Mouse (Mus musculus): ENCODE results near the gene Fndc9. TPM values are rescaled to one million over a fixed set of nuclear protein-coding genes. Genes with fewer than 3 reads are reported as not detected.

The Fndc9 gene
- not detected in 2 replicates for polyA plus RNA-seq (2012; ENCODE audit: insufficient read depth, insufficient read length, low replicate concordance, missing spikeins)

DNA sequence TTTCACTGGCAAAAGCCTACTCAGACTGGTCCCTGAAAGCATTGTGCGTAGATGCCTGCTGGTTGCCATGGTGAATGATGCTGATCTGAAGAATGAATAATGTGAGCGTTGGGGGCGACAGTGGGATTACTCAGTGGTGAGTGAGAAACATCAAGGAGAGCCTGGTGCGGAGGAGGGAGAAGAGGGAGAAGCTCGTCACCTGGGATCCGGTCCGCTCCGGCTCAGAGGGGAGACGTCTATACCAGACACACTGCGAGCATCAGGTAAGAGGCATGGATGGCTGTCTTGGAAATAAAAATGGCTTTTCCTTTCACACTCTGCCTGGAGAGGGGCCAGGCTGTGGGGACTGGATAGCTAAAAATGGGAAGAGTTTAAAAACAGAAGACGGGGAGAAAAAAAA, at the start of gene Fndc9:
Fndc9 (plus strand) TSS at position 198 of the 400 bp plus-strand sequence.
- Histone ChIP-seq H3K4me3 (ENCODE audit: insufficient read depth, low read depth, low read length) (no peak within 1 kb of the TSS; the same call in 1 of the 2 replicates), H3K27ac (ENCODE audit: insufficient read depth, low read depth, low read length) (peak within 1 kb of the TSS; percentile 64), H3K4me1 (ENCODE audit: control insufficient read depth, insufficient read depth, low read length) (peaks cover 12% of the 10 kb centered on the region)
- TF ChIP-seq CTCF (IDR thresholded peaks at IDR 0.05; ENCODE audit: insufficient read depth, low read depth, low read length) (no peak), POLR2A (IDR thresholded peaks at IDR 0.05; ENCODE audit: insufficient read depth, low read depth, low read length) (no peak)
- WGBS, result 32% methylated on average over 11 of the region's 11 CpGs

DNA sequence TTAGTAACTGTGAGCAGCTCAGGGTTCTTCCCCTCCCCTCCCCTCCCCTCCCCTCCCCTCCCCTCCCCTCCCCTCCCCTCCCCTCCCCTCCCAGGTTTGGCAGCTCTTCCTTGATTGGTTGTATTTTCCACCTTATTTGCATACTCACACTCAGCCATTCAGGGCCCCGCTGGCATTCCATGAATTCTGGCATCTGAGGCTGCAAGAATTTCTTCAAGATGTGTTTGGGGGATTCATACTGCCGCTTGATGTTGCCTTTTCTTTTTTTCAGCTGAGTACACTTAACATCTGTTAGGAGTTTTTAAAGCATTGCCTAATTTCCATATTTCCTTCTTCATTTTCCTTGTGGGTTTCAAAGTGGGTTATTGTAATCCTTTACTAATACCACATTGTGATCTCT, 47.0 kb upstream of the Fndc9 start:
- TF ChIP-seq CTCF (IDR thresholded peaks at IDR 0.05; ENCODE audit: insufficient read depth, low read depth, low read length), result no peak
- no peak for TF ChIP-seq POLR2A (IDR thresholded peaks at IDR 0.05; ENCODE audit: insufficient read depth, low read depth, low read length)
- Histone ChIP-seq H3K4me1 (ENCODE audit: control insufficient read depth, insufficient read depth, low read length) (no peaks in the 10 kb centered on the region), H3K27ac (ENCODE audit: insufficient read depth, low read depth, low read length) (no peak overlapping the region), H3K4me3 (ENCODE audit: insufficient read depth, low read depth, low read length) (no peak overlapping the region)
- 45% methylated on average over 2 of the region's 2 CpGs for WGBS

DNA sequence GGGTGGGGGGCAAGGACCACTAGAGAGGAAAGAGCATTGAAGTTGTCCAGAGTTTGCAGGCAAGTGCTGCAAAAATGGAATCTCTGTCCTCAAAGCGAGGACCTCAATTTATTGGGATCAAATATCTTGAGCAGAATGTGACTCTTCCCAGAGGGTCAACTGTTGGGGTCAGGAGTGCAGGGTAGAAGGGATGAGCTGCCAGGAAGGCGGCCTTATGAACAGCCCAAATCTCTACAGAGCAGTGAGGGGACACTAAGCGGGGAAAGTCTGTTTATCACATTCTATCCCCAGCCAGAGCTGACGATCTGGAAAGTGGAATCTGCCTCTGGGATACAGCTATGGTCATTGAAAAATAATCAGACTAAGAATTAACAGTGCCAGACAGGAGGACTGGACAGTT, 41.2 kb upstream of the Fndc9 start:
- Histone ChIP-seq H3K4me1 (ENCODE audit: control insufficient read depth, insufficient read depth, low read length) (no peaks in the 10 kb centered on the region), H3K27ac (ENCODE audit: insufficient read depth, low read depth, low read length) (no peak overlapping the region), H3K4me3 (ENCODE audit: insufficient read depth, low read depth, low read length) (no peak overlapping the region)
- no peak for TF ChIP-seq POLR2A (IDR thresholded peaks at IDR 0.05; ENCODE audit: insufficient read depth, low read depth, low read length)
- no peak for TF ChIP-seq CTCF (IDR thresholded peaks at IDR 0.05; ENCODE audit: insufficient read depth, low read depth, low read length)
- 92% methylated on average over 4 of the region's 4 CpGs for WGBS

DNA sequence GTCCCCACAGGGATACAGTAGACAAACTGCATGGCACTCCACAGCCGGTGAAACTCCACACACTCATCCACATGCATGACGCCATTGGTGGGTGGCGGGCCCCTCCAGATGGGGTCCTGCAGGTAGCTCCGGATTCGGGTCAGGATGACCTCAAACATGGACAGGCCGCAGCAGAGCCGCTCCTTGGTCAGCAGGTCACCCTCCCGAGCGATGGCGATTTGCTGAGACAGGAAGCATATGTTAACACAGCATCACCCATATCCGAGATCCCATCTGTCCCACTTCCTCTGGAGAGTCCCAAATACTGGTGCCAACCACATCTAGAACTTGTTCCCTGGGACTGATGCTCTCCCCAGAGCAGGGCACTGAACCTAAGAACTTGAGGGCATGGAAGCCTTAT, 34.7 kb upstream of the Fndc9 start:
- H3K4me1 ChIP-seq (ENCODE audit: control insufficient read depth, insufficient read depth, low read length), result no peaks in the 10 kb centered on the region
- WGBS, result 89% methylated on average over 11 of the region's 11 CpGs
- H3K4me3 ChIP-seq (ENCODE audit: insufficient read depth, low read depth, low read length), result no peak overlapping the region
- H3K27ac ChIP-seq (ENCODE audit: insufficient read depth, low read depth, low read length), result no peak overlapping the region
- TF ChIP-seq CTCF (IDR thresholded peaks at IDR 0.05; ENCODE audit: insufficient read depth, low read depth, low read length), result no peak
- no peak for TF ChIP-seq POLR2A (IDR thresholded peaks at IDR 0.05; ENCODE audit: insufficient read depth, low read depth, low read length)

DNA sequence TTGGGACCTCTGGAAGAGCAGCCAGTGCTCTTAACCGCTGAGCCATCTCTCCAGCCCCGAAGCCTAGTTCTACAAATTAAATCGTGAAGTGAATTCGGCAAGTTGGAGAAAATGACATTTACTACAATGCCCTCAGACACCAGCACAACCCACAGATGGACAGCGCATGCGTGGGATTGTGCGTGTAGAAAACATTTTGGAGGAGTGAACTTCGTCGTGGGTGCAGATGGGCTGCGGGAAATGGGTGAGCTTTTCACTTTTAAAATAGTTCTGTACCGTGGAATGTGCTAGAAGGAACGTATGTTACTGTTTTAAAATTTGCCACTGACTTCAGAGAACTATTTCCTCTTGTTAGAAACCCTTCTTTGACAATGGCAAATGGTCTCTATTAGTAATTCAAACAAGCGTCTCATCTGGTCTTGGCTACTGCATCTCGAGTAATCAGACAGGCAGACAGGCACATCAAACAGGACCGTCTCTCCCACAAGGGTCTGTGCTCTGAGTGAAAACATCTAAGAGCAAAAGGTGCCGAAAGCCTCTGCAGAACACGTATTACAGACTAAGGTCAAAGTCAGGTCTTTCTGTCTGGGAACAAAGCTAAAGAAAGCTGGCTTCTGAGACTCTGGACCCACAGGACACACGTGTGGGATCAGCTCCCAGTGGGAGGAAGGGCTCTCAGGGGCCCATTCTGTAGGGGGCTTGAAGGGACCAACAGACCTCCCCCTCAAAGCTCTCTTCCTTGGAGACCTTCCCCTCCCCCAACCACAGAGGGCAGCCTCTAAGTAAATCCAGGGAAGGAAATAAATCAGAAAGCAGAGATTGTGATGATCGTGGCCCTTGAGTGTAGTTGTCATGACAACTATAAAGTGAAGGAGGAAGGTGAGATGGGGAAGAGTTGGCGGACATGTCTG, 33.4 kb upstream of the Fndc9 start:
- no peak for TF ChIP-seq CTCF (IDR thresholded peaks at IDR 0.05; ENCODE audit: insufficient read depth, low read depth, low read length)
- TF ChIP-seq POLR2A (IDR thresholded peaks at IDR 0.05; ENCODE audit: insufficient read depth, low read depth, low read length), result no peak
- Histone ChIP-seq H3K4me1 (ENCODE audit: control insufficient read depth, insufficient read depth, low read length) (no peaks in the 10 kb centered on the region), H3K27ac (ENCODE audit: insufficient read depth, low read depth, low read length) (no peak overlapping the region), H3K4me3 (ENCODE audit: insufficient read depth, low read depth, low read length) (no peak overlapping the region)
- 68% methylated on average over 20 of the region's 20 CpGs for WGBS

DNA sequence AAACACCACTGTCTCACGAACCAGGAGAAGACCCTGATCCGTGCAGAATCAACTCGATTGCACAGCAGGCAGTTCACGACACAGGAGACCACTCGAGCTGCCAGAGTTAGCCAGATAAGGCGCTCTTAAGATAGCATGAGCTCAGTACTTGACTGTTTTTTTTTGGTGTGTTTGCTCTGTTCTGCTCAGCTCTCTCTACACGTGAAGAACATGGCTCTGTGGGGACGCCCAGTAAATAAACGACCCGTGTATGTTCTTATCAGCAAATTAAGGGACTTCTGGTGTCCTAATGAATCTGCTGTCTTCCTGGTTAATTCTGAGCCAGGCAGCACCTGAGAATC, 32.8 kb upstream of the Fndc9 start:
- TF ChIP-seq CTCF (IDR thresholded peaks at IDR 0.05; ENCODE audit: insufficient read depth, low read depth, low read length), result no peak
- TF ChIP-seq POLR2A (IDR thresholded peaks at IDR 0.05; ENCODE audit: insufficient read depth, low read depth, low read length), result no peak
- WGBS, result 80% methylated on average over 10 of the region's 10 CpGs
- no peak overlapping the region for H3K27ac ChIP-seq (ENCODE audit: insufficient read depth, low read depth, low read length)

DNA sequence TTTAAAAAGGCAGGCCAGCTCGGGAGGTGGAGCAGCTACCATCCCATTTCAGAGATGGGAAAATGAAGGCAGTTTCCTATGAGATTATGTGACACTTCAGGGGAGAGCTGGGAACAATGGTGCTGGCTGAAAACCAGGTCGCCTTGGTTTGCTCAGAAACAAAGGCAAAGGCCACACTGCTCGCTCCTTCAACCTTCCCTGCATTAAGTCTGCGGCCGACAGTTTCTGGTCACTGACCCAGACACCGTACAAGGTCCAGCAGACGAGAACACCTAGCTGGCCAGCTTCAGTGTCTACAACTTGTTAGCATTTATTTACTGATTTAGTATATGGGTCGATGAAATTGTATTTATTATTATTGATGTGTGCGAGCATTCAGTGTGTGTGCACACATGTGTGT, 30.5 kb upstream of the Fndc9 start:
- Histone ChIP-seq H3K4me1 (ENCODE audit: control insufficient read depth, insufficient read depth, low read length) (no peaks in the 10 kb centered on the region), H3K27ac (ENCODE audit: insufficient read depth, low read depth, low read length) (no peak overlapping the region), H3K4me3 (ENCODE audit: insufficient read depth, low read depth, low read length) (no peak overlapping the region)
- TF ChIP-seq CTCF (IDR thresholded peaks at IDR 0.05; ENCODE audit: insufficient read depth, low read depth, low read length) (no peak), POLR2A (IDR thresholded peaks at IDR 0.05; ENCODE audit: insufficient read depth, low read depth, low read length) (no peak)
- WGBS, result 87% methylated on average over 9 of the region's 9 CpGs

More for the DNA sequence above, 32.8 kb upstream of the Fndc9 start:
- H3K4me3 ChIP-seq (ENCODE audit: insufficient read depth, low read depth, low read length), result no peak overlapping the region
- no peaks in the 10 kb centered on the region for H3K4me1 ChIP-seq (ENCODE audit: control insufficient read depth, insufficient read depth, low read length)

DNA sequence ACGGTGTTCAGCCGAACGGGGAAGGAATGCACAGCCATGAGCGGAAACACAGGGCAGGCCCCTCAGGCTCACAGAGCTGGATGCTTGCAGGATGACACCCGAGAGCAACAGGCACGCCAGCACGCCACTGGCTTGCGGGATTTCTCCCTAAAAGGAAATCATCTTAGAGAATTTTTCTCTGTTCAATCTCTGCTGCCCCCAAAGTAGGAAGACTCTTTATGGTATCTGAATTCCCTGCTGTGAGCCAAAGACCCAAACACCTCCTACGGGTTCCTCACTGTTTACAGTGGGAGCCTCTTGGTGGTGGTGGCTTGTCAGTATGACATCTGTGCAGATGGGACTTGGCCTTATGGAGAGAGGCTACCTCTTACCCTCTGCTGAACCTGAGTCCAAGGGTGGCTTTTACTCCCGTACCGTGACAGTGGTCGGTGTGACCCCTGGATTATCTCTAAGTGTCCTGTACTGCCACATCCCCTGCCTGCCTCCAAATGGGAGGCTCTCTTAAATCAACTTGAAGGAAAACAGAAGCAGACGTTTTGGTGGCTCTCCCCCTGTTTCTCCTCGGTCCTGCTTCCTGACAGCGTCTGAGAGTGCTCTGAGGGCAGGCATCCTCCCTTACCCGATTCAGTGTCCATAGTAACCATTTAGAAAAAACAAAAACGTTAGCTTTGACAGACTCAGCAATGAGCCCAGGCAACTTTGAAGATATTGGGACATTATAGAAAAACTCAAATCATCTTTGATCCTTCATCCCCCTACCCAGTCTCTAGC, 29.5 kb upstream of the Fndc9 start:
- H3K4me3 ChIP-seq (ENCODE audit: insufficient read depth, low read depth, low read length), result no peak overlapping the region
- no peaks in the 10 kb centered on the region for H3K4me1 ChIP-seq (ENCODE audit: control insufficient read depth, insufficient read depth, low read length)
- WGBS, result 75% methylated on average over 17 of the region's 17 CpGs
- H3K27ac ChIP-seq (ENCODE audit: insufficient read depth, low read depth, low read length), result no peak overlapping the region
- TF ChIP-seq CTCF (IDR thresholded peaks at IDR 0.05; ENCODE audit: insufficient read depth, low read depth, low read length) (no peak), POLR2A (IDR thresholded peaks at IDR 0.05; ENCODE audit: insufficient read depth, low read depth, low read length) (no peak)

DNA sequence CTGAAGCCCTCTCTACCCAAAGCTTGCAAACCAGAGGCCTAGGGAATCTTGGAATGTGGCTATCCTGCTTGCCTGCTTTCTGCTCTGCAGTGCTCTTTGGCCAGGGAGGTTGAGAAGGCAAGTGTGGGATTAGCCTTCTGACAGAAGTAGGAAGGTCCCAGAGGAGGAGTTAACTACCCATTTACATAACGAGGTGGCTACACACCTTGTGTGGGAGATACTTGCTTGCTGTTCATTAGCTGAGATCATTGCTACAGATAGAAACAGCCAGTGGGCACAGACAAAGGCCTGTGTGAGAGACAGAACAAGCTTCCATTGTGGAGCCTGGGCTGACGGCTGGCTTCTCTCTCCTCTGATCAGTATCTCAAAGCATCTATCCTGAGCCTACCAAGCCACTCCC, 25.4 kb upstream of the Fndc9 start:
- H3K4me3 ChIP-seq (ENCODE audit: insufficient read depth, low read depth, low read length), result no peak overlapping the region
- H3K27ac ChIP-seq (ENCODE audit: insufficient read depth, low read depth, low read length), result no peak overlapping the region
- H3K4me1 ChIP-seq (ENCODE audit: control insufficient read depth, insufficient read depth, low read length), result peaks cover 4% of the 10 kb centered on the region
- 33% methylated on average over 2 of the region's 2 CpGs for WGBS
- TF ChIP-seq CTCF (IDR thresholded peaks at IDR 0.05; ENCODE audit: insufficient read depth, low read depth, low read length) (no peak), POLR2A (IDR thresholded peaks at IDR 0.05; ENCODE audit: insufficient read depth, low read depth, low read length) (no peak)
